Mouse (Mus musculus): ENCODE results near the gene Hmgxb4. TPM values are rescaled to one million over a fixed set of nuclear protein-coding genes. Genes with fewer than 3 reads are reported as not detected.

Hmgxb4 gene
- polyA plus RNA-seq, 1 experiment from 2014 or later: 53.6 TPM

DNA sequence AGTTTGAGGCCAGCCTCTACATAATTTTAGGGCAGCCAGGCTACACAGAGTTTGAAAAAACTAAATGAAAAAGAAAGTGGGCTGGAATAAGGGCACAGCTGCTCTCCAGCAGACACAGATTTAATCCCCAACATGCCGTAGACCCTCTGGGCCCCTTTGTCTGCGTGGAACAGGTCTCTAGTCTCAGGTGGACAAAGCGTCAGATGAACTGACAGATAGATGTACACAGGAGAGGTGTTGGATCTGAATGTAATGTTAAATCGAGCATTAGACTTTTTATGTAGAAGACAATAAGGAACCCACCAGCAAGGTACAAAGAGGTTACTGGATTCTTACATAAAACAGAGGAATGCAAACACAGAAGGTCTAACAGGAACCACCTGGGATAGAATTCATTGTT is 32.7 kb downstream of the Hmgxb4 start:
- no peak overlapping the region for H3K27ac ChIP-seq (replicated peaks; ENCODE audit: low read depth, low read length)
- no peak overlapping the region for H3K4me2 ChIP-seq (ENCODE audit: low read depth, low read length)
- H3K4me3 ChIP-seq (ENCODE audit: low read depth, low read length): no peak overlapping the region
- ATAC-seq (replicated peaks; ENCODE audit: insufficient number of reproducible peaks, low FRiP score, low TSS enrichment, low read depth) (no peak), DNase-seq (ENCODE audit: low spot score) (no peak)
- WGBS: 92% methylated on average over 4 of the region's 4 CpGs
- no peaks in the 10 kb centered on the region for H3K9me3 ChIP-seq (replicated peaks; ENCODE audit: control insufficient read depth, low read length)
- no peak overlapping the region for H3K9ac ChIP-seq (replicated peaks; ENCODE audit: low read length)
- no peaks in the 10 kb centered on the region for H3K4me1 ChIP-seq (ENCODE audit: control insufficient read depth, insufficient read depth, low read length)
- H3K27me3 ChIP-seq (ENCODE audit: control insufficient read depth, insufficient read depth, low read length): no peaks in the 10 kb centered on the region
- H3K36me3 ChIP-seq (replicated peaks; ENCODE audit: control insufficient read depth, insufficient read depth, low read depth, low read length): peaks cover 7% of the 10 kb centered on the region

DNA sequence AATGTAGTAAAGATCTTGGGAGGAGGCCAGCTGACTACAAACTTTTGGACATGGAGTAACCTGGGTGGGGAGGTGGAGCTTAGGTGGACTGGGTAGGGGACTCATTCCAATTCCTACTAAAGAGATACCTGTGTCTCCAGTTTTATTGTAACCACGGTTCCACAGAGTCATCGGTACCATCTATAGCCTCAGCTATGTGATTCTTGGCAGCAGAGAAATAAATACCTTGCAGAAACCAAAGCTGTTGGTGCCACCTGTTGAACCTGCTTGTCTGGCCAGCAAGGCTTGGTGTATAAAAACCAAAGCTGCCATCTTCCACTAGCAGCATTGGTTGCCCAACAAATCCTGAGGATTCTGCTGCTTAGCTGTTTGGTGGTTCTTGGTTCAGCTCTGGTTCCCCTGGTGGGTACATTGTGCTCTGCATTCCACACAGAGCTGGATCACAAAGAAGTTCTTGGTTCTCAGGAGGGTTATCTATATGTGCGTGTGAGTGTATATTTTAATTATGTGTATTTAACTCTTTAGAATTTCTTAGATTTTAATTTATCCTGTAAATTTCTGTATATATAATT is 37.4 kb downstream of the Hmgxb4 start:
- 95% methylated on average over 3 of the region's 3 CpGs for WGBS
- ATAC-seq (replicated peaks; ENCODE audit: insufficient number of reproducible peaks, low FRiP score, low TSS enrichment, low read depth): no peak
- Histone ChIP-seq H3K27ac (replicated peaks; ENCODE audit: low read depth, low read length) (no peak overlapping the region), H3K9ac (replicated peaks; ENCODE audit: low read length) (no peak overlapping the region), H3K36me3 (replicated peaks; ENCODE audit: control insufficient read depth, insufficient read depth, low read depth, low read length) (no peaks in the 10 kb centered on the region; the same call in none of the 2 replicates), H3K27me3 (ENCODE audit: control insufficient read depth, insufficient read depth, low read length) (no peaks in the 10 kb centered on the region), H3K4me1 (ENCODE audit: control insufficient read depth, insufficient read depth, low read length) (no peaks in the 10 kb centered on the region; the same call in 1 of the 2 replicates), H3K9me3 (replicated peaks; ENCODE audit: control insufficient read depth, low read length) (no peaks in the 10 kb centered on the region), H3K4me2 (ENCODE audit: low read depth, low read length) (no peak overlapping the region), H3K4me3 (ENCODE audit: low read depth, low read length) (no peak overlapping the region)
- DNase-seq (ENCODE audit: low spot score): no peak

DNA sequence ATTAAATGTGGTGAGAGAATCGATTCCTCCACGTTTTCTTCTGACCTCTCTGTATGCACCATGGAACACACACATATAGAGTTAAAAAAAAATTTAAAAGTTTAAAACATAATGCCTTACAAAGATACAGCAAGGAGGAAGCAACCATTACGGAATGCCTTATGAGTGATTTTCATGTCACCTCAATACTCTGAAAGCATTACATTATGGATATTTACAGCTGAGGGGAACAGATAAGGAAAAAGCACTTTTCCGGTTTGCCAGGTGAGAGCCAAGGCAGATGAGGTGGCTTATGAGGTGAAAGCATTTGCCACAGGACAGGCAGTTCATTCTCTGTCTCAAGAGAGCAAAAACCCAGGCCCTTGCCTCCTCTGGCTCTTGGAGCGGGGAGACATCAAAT is 39.8 kb downstream of the Hmgxb4 start:
- H3K9ac ChIP-seq (replicated peaks; ENCODE audit: low read length): no peak overlapping the region
- 62% methylated on average over 5 of the region's 5 CpGs for WGBS

DNA sequence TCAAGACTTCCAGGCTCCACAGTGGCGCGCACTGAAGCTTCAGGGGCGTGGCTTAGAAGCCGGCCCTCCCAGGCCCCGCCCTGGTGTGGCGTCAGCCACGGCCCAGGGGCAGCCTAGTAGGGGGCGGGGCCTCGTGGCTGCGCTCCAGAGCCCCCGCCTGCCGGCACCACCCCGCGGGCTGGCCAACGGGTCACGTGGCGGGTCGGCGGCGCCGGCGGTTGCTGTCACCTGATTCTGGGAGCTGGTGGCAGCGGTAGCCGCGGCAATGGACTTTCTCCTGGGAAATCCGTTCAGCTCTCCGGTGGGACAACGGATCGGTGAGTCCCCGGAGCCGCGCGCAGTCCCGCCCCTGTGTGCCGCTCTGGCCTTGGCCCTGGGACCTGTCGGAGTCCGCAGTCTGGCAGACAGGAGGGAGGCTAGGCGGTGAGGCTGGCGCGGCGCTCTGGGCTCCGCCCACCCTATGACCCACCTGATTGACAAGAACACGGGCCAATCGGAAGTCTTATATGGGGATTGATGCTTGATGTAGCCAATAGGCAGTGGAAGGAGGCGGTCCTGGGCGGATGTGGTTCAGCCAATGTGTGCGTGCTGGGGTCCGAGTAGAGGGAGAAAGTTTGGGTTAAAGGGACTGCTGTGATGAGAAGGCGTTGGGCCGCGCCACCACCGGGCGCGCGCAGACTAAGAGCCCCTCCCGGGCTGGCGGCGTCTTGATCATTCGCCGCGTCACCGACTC is 40.5 kb downstream of the Hmgxb4 start, which contains the start of gene Tom1:
Gene Tom1, plus strand, starts transcription at position 195 of the 733 bp plus-strand sequence.
- peak; percentile 97 for ATAC-seq (replicated peaks; ENCODE audit: insufficient number of reproducible peaks, low FRiP score, low TSS enrichment, low read depth)
- Histone ChIP-seq H3K27ac (replicated peaks; ENCODE audit: low read depth, low read length) (peak within 1 kb of the TSS; percentile 39; the same call in 1 of the 2 replicates), H3K36me3 (replicated peaks; ENCODE audit: control insufficient read depth, insufficient read depth, low read depth, low read length) (no peaks in the 10 kb centered on the region; the same call in 1 of the 2 replicates), H3K27me3 (ENCODE audit: control insufficient read depth, insufficient read depth, low read length) (no peaks in the 10 kb centered on the region), H3K9ac (replicated peaks; ENCODE audit: low read length) (peak within 1 kb of the TSS; percentile 63), H3K4me3 (ENCODE audit: low read depth, low read length) (peak within 1 kb of the TSS; percentile 62), H3K4me2 (ENCODE audit: low read depth, low read length) (peak within 1 kb of the TSS; percentile 58), H3K4me1 (ENCODE audit: control insufficient read depth, insufficient read depth, low read length) (no peaks in the 10 kb centered on the region; the same call in 1 of the 2 replicates), H3K9me3 (replicated peaks; ENCODE audit: control insufficient read depth, low read length) (no peaks in the 10 kb centered on the region)
- DNase-seq (ENCODE audit: low spot score): peak; percentile 99
- under 1% methylated on average over 62 of the region's 62 CpGs for WGBS

More for the DNA sequence above, 39.8 kb downstream of the Hmgxb4 start:
- peak overlapping the region; percentile 10; the same call in 1 of the 2 replicates for H3K27ac ChIP-seq (replicated peaks; ENCODE audit: low read depth, low read length)
- no peaks in the 10 kb centered on the region; the same call in 1 of the 2 replicates for H3K4me1 ChIP-seq (ENCODE audit: control insufficient read depth, insufficient read depth, low read length)
- peak overlapping the region; percentile 62; the same call in 1 of the 2 replicates for H3K4me3 ChIP-seq (ENCODE audit: low read depth, low read length)
- H3K9me3 ChIP-seq (replicated peaks; ENCODE audit: control insufficient read depth, low read length): no peaks in the 10 kb centered on the region
- no peak for ATAC-seq (replicated peaks; ENCODE audit: insufficient number of reproducible peaks, low FRiP score, low TSS enrichment, low read depth)
- no peak for DNase-seq (ENCODE audit: low spot score)
- no peaks in the 10 kb centered on the region; the same call in none of the 2 replicates for H3K36me3 ChIP-seq (replicated peaks; ENCODE audit: control insufficient read depth, insufficient read depth, low read depth, low read length)
- H3K4me2 ChIP-seq (ENCODE audit: low read depth, low read length): peak overlapping the region; percentile 31; the same call in 1 of the 2 replicates
- H3K27me3 ChIP-seq (ENCODE audit: control insufficient read depth, insufficient read depth, low read length): no peaks in the 10 kb centered on the region

DNA sequence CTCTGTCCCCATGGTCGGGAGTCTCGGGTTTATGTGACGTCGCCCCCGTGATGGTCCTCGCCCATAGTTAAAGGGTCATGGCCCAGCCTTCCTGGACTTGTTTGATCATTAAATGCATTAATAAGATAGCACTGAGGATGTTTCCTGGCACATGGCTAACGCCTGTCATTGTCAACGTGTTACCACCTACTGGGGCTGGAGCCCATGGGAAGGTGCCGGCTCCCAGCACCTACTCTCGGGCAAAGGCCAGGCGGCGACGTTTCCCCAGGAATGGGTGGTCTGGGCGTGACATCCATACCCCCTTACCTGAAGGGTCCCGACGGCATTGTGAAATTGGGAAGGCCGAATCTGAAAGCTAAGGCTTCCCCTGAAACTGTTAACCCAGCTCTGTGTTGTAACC is 41.1 kb downstream of the Hmgxb4 start:
- Histone ChIP-seq H3K4me1 (ENCODE audit: control insufficient read depth, insufficient read depth, low read length) (no peaks in the 10 kb centered on the region; the same call in 1 of the 2 replicates), H3K4me3 (ENCODE audit: low read depth, low read length) (peak overlapping the region; percentile 62), H3K27ac (replicated peaks; ENCODE audit: low read depth, low read length) (no peak overlapping the region), H3K36me3 (replicated peaks; ENCODE audit: control insufficient read depth, insufficient read depth, low read depth, low read length) (no peaks in the 10 kb centered on the region; the same call in 1 of the 2 replicates), H3K4me2 (ENCODE audit: low read depth, low read length) (peak overlapping the region; percentile 58), H3K9me3 (replicated peaks; ENCODE audit: control insufficient read depth, low read length) (no peaks in the 10 kb centered on the region), H3K9ac (replicated peaks; ENCODE audit: low read length) (peak overlapping the region; percentile 63), H3K27me3 (ENCODE audit: control insufficient read depth, insufficient read depth, low read length) (no peaks in the 10 kb centered on the region)
- 2% methylated on average over 17 of the region's 17 CpGs for WGBS
- ATAC-seq (replicated peaks; ENCODE audit: insufficient number of reproducible peaks, low FRiP score, low TSS enrichment, low read depth) (no peak; the same call in 1 of the 2 replicates), DNase-seq (ENCODE audit: low spot score) (no peak)

DNA sequence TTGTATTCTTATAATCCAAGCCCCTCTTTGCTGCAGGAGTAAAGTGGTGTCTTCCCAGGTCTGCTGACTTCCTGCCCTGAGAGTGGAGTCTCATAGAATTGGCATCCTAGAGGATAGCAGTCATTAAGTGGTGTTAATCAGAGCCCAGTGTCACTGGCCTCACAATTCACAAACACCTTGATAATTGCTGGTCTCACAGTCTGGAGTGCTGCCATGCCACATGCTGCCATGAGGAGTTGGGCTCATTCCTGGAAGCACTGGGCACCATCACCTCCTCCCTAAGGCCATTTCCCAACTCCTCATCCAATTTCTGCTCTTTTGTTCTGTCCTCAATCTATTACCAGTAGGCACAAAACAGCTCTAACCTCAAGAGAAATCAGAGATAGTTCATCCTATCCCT is 42.5 kb downstream of the Hmgxb4 start:
- Histone ChIP-seq H3K36me3 (replicated peaks; ENCODE audit: control insufficient read depth, insufficient read depth, low read depth, low read length) (no peaks in the 10 kb centered on the region), H3K27ac (replicated peaks; ENCODE audit: low read depth, low read length) (no peak overlapping the region), H3K4me1 (ENCODE audit: control insufficient read depth, insufficient read depth, low read length) (no peaks in the 10 kb centered on the region; the same call in 1 of the 2 replicates), H3K27me3 (ENCODE audit: control insufficient read depth, insufficient read depth, low read length) (no peaks in the 10 kb centered on the region), H3K4me3 (ENCODE audit: low read depth, low read length) (no peak overlapping the region), H3K9me3 (replicated peaks; ENCODE audit: control insufficient read depth, low read length) (no peaks in the 10 kb centered on the region), H3K9ac (replicated peaks; ENCODE audit: low read length) (no peak overlapping the region), H3K4me2 (ENCODE audit: low read depth, low read length) (no peak overlapping the region)
- ATAC-seq (replicated peaks; ENCODE audit: insufficient number of reproducible peaks, low FRiP score, low TSS enrichment, low read depth) (no peak), DNase-seq (ENCODE audit: low spot score) (no peak)

DNA sequence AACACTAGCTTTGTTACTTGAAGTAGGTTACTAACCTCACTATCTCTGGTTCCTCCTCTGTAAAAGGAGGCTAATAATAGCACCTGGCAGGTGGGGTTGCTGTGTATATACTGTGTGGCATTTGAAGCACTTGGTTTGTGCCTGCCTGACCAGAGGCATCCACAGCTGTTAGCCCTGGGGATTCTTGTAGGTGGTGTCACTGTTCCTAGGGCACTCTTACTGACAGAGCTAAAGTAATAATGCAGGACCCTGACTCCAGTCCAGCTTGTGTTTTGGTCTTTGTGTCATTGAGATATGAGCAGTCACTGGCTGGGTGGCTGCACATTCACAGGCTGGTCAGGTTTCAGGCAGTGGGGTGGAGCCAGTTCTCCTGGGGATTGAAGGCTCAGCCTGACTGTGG is 45.3 kb downstream of the Hmgxb4 start:
- Histone ChIP-seq H3K4me1 (ENCODE audit: control insufficient read depth, insufficient read depth, low read length) (no peaks in the 10 kb centered on the region; the same call in 1 of the 2 replicates), H3K36me3 (replicated peaks; ENCODE audit: control insufficient read depth, insufficient read depth, low read depth, low read length) (no peaks in the 10 kb centered on the region), H3K27me3 (ENCODE audit: control insufficient read depth, insufficient read depth, low read length) (no peaks in the 10 kb centered on the region), H3K9me3 (replicated peaks; ENCODE audit: control insufficient read depth, low read length) (no peaks in the 10 kb centered on the region), H3K9ac (replicated peaks; ENCODE audit: low read length) (no peak overlapping the region), H3K4me2 (ENCODE audit: low read depth, low read length) (no peak overlapping the region), H3K4me3 (ENCODE audit: low read depth, low read length) (no peak overlapping the region), H3K27ac (replicated peaks; ENCODE audit: low read depth, low read length) (no peak overlapping the region)
- no peak for ATAC-seq (replicated peaks; ENCODE audit: insufficient number of reproducible peaks, low FRiP score, low TSS enrichment, low read depth)
- no peak for DNase-seq (ENCODE audit: low spot score)

DNA sequence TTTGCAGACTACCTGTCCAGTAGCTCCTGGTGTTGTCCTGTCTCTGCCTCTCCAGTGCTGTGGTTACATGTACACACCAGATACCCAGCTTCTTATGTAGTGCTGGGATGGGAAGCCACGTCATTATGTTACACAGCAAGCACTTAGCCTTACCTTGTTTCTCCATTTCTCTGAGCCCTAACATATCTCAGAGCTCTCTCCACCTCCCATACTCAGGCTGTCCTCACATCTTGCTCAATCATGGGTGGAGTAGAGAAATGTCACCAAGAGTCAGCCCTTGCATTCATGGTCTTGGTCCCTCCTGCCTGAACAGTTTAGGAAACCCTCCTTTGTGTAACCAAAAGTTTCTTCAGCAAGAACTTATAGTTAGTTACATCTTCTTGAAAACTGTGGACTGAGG is 46.6 kb downstream of the Hmgxb4 start:
- no peak overlapping the region for H3K4me2 ChIP-seq (ENCODE audit: low read depth, low read length)
- no peaks in the 10 kb centered on the region for H3K36me3 ChIP-seq (replicated peaks; ENCODE audit: control insufficient read depth, insufficient read depth, low read depth, low read length)
- no peak for ATAC-seq (replicated peaks; ENCODE audit: insufficient number of reproducible peaks, low FRiP score, low TSS enrichment, low read depth)
- WGBS: 74% methylated on average over 1 of the region's 1 CpGs
- H3K9ac ChIP-seq (replicated peaks; ENCODE audit: low read length): no peak overlapping the region
- DNase-seq (ENCODE audit: low spot score): no peak
- H3K4me3 ChIP-seq (ENCODE audit: low read depth, low read length): no peak overlapping the region
- H3K9me3 ChIP-seq (replicated peaks; ENCODE audit: control insufficient read depth, low read length): no peaks in the 10 kb centered on the region
- no peaks in the 10 kb centered on the region; the same call in 1 of the 2 replicates for H3K4me1 ChIP-seq (ENCODE audit: control insufficient read depth, insufficient read depth, low read length)
- no peaks in the 10 kb centered on the region for H3K27me3 ChIP-seq (ENCODE audit: control insufficient read depth, insufficient read depth, low read length)
- H3K27ac ChIP-seq (replicated peaks; ENCODE audit: low read depth, low read length): no peak overlapping the region
